Mouse (Mus musculus) lung, embryonic 16.5 days (tissue): ENCODE data around the gene Ly6g6f. TPM values are rescaled to one million over a fixed set of nuclear protein-coding genes. Genes with fewer than 3 reads are reported as not detected.
"Not testable (repeated sequence)": the region's sequence is repeated elsewhere in the genome, so short reads cannot be mapped to it uniquely, and the experiment has no call there.

ENCODE experiments used
- ATAC-seq: fragments of 200-750 bp; cut with Nextera tagmentation; 2 replicates; pipeline ENCODE4 v1.8.0; 2017; ENCODE audit warnings: low read depth, mild to moderate bottlenecking, moderate library complexity
- H3K27ac ChIP-seq: fragments of 300-500 bp; sonication (generic); 2 replicates; pipeline ENCODE4 v1.5.1; 2014; ENCODE audit warnings: mild to moderate bottlenecking, control low read depth, low read length
- H3K27me3 ChIP-seq: fragments of 300-500 bp; sonication (generic); 2 replicates; pipeline ENCODE4 v1.6.1; 2014; ENCODE audit warnings: low read depth, low read length, mixed read lengths; ENCODE audit not compliant: control insufficient read depth, insufficient read depth
- H3K36me3 ChIP-seq: fragments of 300-500 bp; sonication (generic); 2 replicates; pipeline ENCODE4 v1.6.1; 2014; ENCODE audit warnings: low read length; ENCODE audit not compliant: control insufficient read depth, insufficient read depth
- H3K4me1 ChIP-seq: fragments of 300-500 bp; sonication (generic); replicated peaks from 2 replicates; pipeline ENCODE4 v1.6.1; 2014; ENCODE audit warnings: low read length, mixed read lengths; ENCODE audit not compliant: control insufficient read depth, insufficient read depth
- H3K4me2 ChIP-seq: fragments of 300-500 bp; sonication (generic); 2 replicates; pipeline ENCODE4 v1.6.1; 2014; ENCODE audit warnings: low read depth, low read length, control low read depth
- H3K4me3 ChIP-seq: fragments of 300-500 bp; sonication (generic); 2 replicates; pipeline ENCODE4 v1.5.1; 2014; ENCODE audit warnings: mild to moderate bottlenecking, low read length, control low read depth
- H3K9ac ChIP-seq: fragments of 300-500 bp; sonication (generic); 2 replicates; pipeline ENCODE4 v1.6.1; 2014; ENCODE audit warnings: low read length, control low read depth
- H3K9me3 ChIP-seq: fragments of 300-500 bp; sonication (generic); 2 replicates; pipeline ENCODE4 v1.6.1; 2016; ENCODE audit warnings: low read length; ENCODE audit not compliant: control insufficient read depth
- WGBS: fragments of 180-500 bp; shearing (Covaris S2); extraction: QIAGEN DNeasy Blood & Tissue Kit; methylation state at CpG from one replicate; pipeline ENCODE4 v1.1.7; 2014; 5-methylcytosine and 5-hydroxymethylcytosine counted together
- polyA plus RNA-seq: library from polyadenylated mRNA; unstranded; fragments of >200 nt; fragmentation: Nextera tagmentation; extraction: Ambion mirVana; gene quantifications from 2 replicates; pipeline ENCODE4 v1.2.1, GENCODE M21; 2015

Gene Ly6g6f
- polyA plus RNA-seq, 1 experiment from 2014 or later = 0.79 TPM

- peak within 1 kb of the TSS; percentile 62 for H3K4me3 ChIP-seq
- H3K4me2 ChIP-seq = peak within 1 kb of the TSS; percentile 59
- no peaks in the 10 kb centered on the region; the same call in 1 of the 2 replicates for H3K36me3 ChIP-seq
- ATAC-seq = peak; percentile 60
- H3K9ac ChIP-seq = peak within 1 kb of the TSS; percentile 78
- under 1% methylated on average over 36 of the region's 36 CpGs for WGBS
- peak within 1 kb of the TSS; percentile 78 for H3K27ac ChIP-seq
- H3K4me1 ChIP-seq = peaks cover 20% of the 10 kb centered on the region
- no peaks in the 10 kb centered on the region for H3K9me3 ChIP-seq
- H3K27me3 ChIP-seq = no peaks in the 10 kb centered on the region
These were observed 40.8 kb upstream of the Ly6g6f start, which contains the start of gene D17H6S53E for GRCm38 (mm10) chr17:35126206-35126611. Gene D17H6S53E (plus strand): TSS chr17:35126373.

GRCm38 (mm10) chr17:35125578-35125977 is 40.2 kb upstream of the Ly6g6f start:
- H3K36me3 ChIP-seq = no peaks in the 10 kb centered on the region; the same call in 1 of the 2 replicates
- peak overlapping the region; percentile 62 for H3K4me3 ChIP-seq
- ATAC-seq = no peak
- H3K9ac ChIP-seq = peak overlapping the region; percentile 78
- peaks cover 20% of the 10 kb centered on the region for H3K4me1 ChIP-seq
- peak overlapping the region; percentile 59 for H3K4me2 ChIP-seq
- WGBS = 14% methylated on average over 6 of the region's 6 CpGs
- H3K9me3 ChIP-seq = no peaks in the 10 kb centered on the region
- H3K27ac ChIP-seq = peak overlapping the region; percentile 78; the same call in 1 of the 2 replicates
- no peaks in the 10 kb centered on the region for H3K27me3 ChIP-seq

- H3K4me3 ChIP-seq = no peak overlapping the region; the same call in 1 of the 2 replicates
- H3K4me1 ChIP-seq = peaks cover 23% of the 10 kb centered on the region
- no peaks in the 10 kb centered on the region for H3K9me3 ChIP-seq
- peak overlapping the region; percentile 59; the same call in 1 of the 2 replicates for H3K4me2 ChIP-seq
- H3K27ac ChIP-seq = peak overlapping the region; percentile 13; the same call in 1 of the 2 replicates
- H3K36me3 ChIP-seq = no peaks in the 10 kb centered on the region; the same call in 1 of the 2 replicates
- H3K27me3 ChIP-seq = no peaks in the 10 kb centered on the region
- ATAC-seq = no peak
- peak overlapping the region; percentile 78 for H3K9ac ChIP-seq
- 86% methylated on average over 1 of the region's 1 CpGs for WGBS
These were observed 39.7 kb upstream of the Ly6g6f start for GRCm38 (mm10) chr17:35125081-35125480.

GRCm38 (mm10) chr17:35124261-35124896 is 39.0 kb upstream of the Ly6g6f start:
- H3K36me3 ChIP-seq, H3K9ac ChIP-seq, H3K27me3 ChIP-seq, H3K4me3 ChIP-seq, H3K27ac ChIP-seq, H3K9me3 ChIP-seq, ATAC-seq, H3K4me2 ChIP-seq: not testable (repeated sequence)
- H3K4me1 ChIP-seq = peaks cover 28% of the 10 kb centered on the region
- 85% methylated on average over 12 of the region's 12 CpGs for WGBS

- not testable (repeated sequence) for H3K27me3 ChIP-seq, H3K27ac ChIP-seq, H3K4me2 ChIP-seq, H3K4me3 ChIP-seq, H3K9ac ChIP-seq, H3K9me3 ChIP-seq, ATAC-seq, H3K36me3 ChIP-seq
- WGBS = 86% methylated on average over 9 of the region's 9 CpGs
- peaks cover 28% of the 10 kb centered on the region for H3K4me1 ChIP-seq
These were observed 37.9 kb upstream of the Ly6g6f start for GRCm38 (mm10) chr17:35123287-35123686.

GRCm38 (mm10) chr17:35121871-35122303 is 36.5 kb upstream of the Ly6g6f start, which contains the start of gene Csnk2b:
Gene Csnk2b (minus strand): TSS chr17:35122053.
- no peak; the same call in 1 of the 2 replicates for ATAC-seq
- Histone ChIP-seq H3K4me3 (peak within 1 kb of the TSS; percentile 85), H3K4me2 (peak within 1 kb of the TSS; percentile 96), H3K27me3 (no peaks in the 10 kb centered on the region), H3K27ac (peak within 1 kb of the TSS; percentile 89), H3K36me3 (peaks cover 18% of the 10 kb centered on the region), H3K9me3 (no peaks in the 10 kb centered on the region), H3K9ac (peak within 1 kb of the TSS; percentile 92), H3K4me1 (peaks cover 21% of the 10 kb centered on the region)
- WGBS = under 1% methylated on average over 19 of the region's 19 CpGs

GRCm38 (mm10) chr17:35121143-35121799 is 35.9 kb upstream of the Ly6g6f start, which contains the start of gene Gpank1:
Gene Gpank1 (plus strand): TSS chr17:35121455.
- 0% methylated on average over 50 of the region's 50 CpGs for WGBS

GRCm38 (mm10) chr17:35120745-35121142 is 35.3 kb upstream of the Ly6g6f start:
- no peaks in the 10 kb centered on the region for H3K9me3 ChIP-seq
- ATAC-seq = peak; percentile 2; the same call in 1 of the 2 replicates
- H3K4me3 ChIP-seq = peak overlapping the region; percentile 85
- peak overlapping the region; percentile 66 for H3K27ac ChIP-seq
- peak overlapping the region; percentile 91 for H3K4me2 ChIP-seq
- peak overlapping the region; percentile 92 for H3K9ac ChIP-seq
- no peaks in the 10 kb centered on the region for H3K27me3 ChIP-seq
- peaks cover 24% of the 10 kb centered on the region for H3K36me3 ChIP-seq
- WGBS = under 1% methylated on average over 33 of the region's 33 CpGs
- peaks cover 18% of the 10 kb centered on the region for H3K4me1 ChIP-seq

More at GRCm38 (mm10) chr17:35121143-35121799, 35.9 kb upstream of the Ly6g6f start, which contains the start of gene Gpank1:
- H3K4me2 ChIP-seq = peak within 1 kb of the TSS; percentile 96
- ATAC-seq = peak; percentile 96
- H3K36me3 ChIP-seq = peaks cover 21% of the 10 kb centered on the region
- H3K4me3 ChIP-seq = peak within 1 kb of the TSS; percentile 85
- H3K27me3 ChIP-seq = no peaks in the 10 kb centered on the region
- peaks cover 18% of the 10 kb centered on the region for H3K4me1 ChIP-seq
- peak within 1 kb of the TSS; percentile 92 for H3K9ac ChIP-seq
- peak within 1 kb of the TSS; percentile 89 for H3K27ac ChIP-seq
- H3K9me3 ChIP-seq = no peaks in the 10 kb centered on the region
